Mouse (Mus musculus): ENCODE data around the gene Mrpl23. TPM values are rescaled to one million over a fixed set of nuclear protein-coding genes. Genes with fewer than 3 reads are reported as not detected.

The Mrpl23 gene
- polyA plus RNA-seq (2015; fragmentation: Illumina TruSeq; extraction: RNeasy Lipid Tissue Mini Kit (QIAGEN cat#74804); ENCODE audit: insufficient read depth, low read depth, low replicate concordance), result 17.2 TPM

GRCm38 (mm10) chr7:142532671-142533058 lies at the start of gene Mrpl23:
TSS of gene Mrpl23 (plus strand) at chr7:142532686.

GRCm38 (mm10) chr7:142498575-142498974 lies 33.9 kb upstream of the Mrpl23 start, which contains the start of gene Tnnt3:
TSS of gene Tnnt3 (plus strand) at chr7:142498836.

Other genes with a start within 250 kb of the Mrpl23 start
- not detected for gene Krtap5-1, start 235.6 kb upstream of the Mrpl23 start, polyA plus RNA-seq (2015; fragmentation: Illumina TruSeq; extraction: RNeasy Lipid Tissue Mini Kit (QIAGEN cat#74804); ENCODE audit: insufficient read depth, low read depth, low replicate concordance)
- not detected for gene Krtap5-4, start 229.1 kb upstream of the Mrpl23 start, polyA plus RNA-seq (2015; fragmentation: Illumina TruSeq; extraction: RNeasy Lipid Tissue Mini Kit (QIAGEN cat#74804); ENCODE audit: insufficient read depth, low read depth, low replicate concordance)
- not detected for gene Ifitm10, start 158.9 kb upstream of the Mrpl23 start, polyA plus RNA-seq (2015; fragmentation: Illumina TruSeq; extraction: RNeasy Lipid Tissue Mini Kit (QIAGEN cat#74804); ENCODE audit: insufficient read depth, low read depth, low replicate concordance)
- not detected for gene Gm49369, start 150.0 kb upstream of the Mrpl23 start, polyA plus RNA-seq (2015; fragmentation: Illumina TruSeq; extraction: RNeasy Lipid Tissue Mini Kit (QIAGEN cat#74804); ENCODE audit: insufficient read depth, low read depth, low replicate concordance)
- 108 TPM for gene Ctsd, start 144.6 kb upstream of the Mrpl23 start, polyA plus RNA-seq (2015; fragmentation: Illumina TruSeq; extraction: RNeasy Lipid Tissue Mini Kit (QIAGEN cat#74804); ENCODE audit: insufficient read depth, low read depth, low replicate concordance)
- gene Syt8, start 97.8 kb upstream of the Mrpl23 start, polyA plus RNA-seq (2015; fragmentation: Illumina TruSeq; extraction: RNeasy Lipid Tissue Mini Kit (QIAGEN cat#74804); ENCODE audit: insufficient read depth, low read depth, low replicate concordance), result not detected
- not detected for gene Tnni2, start 90.9 kb upstream of the Mrpl23 start, polyA plus RNA-seq (2015; fragmentation: Illumina TruSeq; extraction: RNeasy Lipid Tissue Mini Kit (QIAGEN cat#74804); ENCODE audit: insufficient read depth, low read depth, low replicate concordance)
- gene Lsp1, start 71.9 kb upstream of the Mrpl23 start, polyA plus RNA-seq (2015; fragmentation: Illumina TruSeq; extraction: RNeasy Lipid Tissue Mini Kit (QIAGEN cat#74804); ENCODE audit: insufficient read depth, low read depth, low replicate concordance), result 26.2 TPM
- gene Tnnt3, start 33.9 kb upstream of the Mrpl23 start, polyA plus RNA-seq (2015; fragmentation: Illumina TruSeq; extraction: RNeasy Lipid Tissue Mini Kit (QIAGEN cat#74804); ENCODE audit: insufficient read depth, low read depth, low replicate concordance), result not detected
- 11.9 TPM for gene Igf2, start 134.1 kb downstream of the Mrpl23 start, polyA plus RNA-seq (2015; fragmentation: Illumina TruSeq; extraction: RNeasy Lipid Tissue Mini Kit (QIAGEN cat#74804); ENCODE audit: insufficient read depth, low read depth, low replicate concordance)
- gene Gm49394, start 137.3 kb downstream of the Mrpl23 start, polyA plus RNA-seq (2015; fragmentation: Illumina TruSeq; extraction: RNeasy Lipid Tissue Mini Kit (QIAGEN cat#74804); ENCODE audit: insufficient read depth, low read depth, low replicate concordance), result not detected
- 34,018 TPM for gene Ins2, start 210.7 kb downstream of the Mrpl23 start, polyA plus RNA-seq (2015; fragmentation: Illumina TruSeq; extraction: RNeasy Lipid Tissue Mini Kit (QIAGEN cat#74804); ENCODE audit: insufficient read depth, low read depth, low replicate concordance)